Mouse (Mus musculus): ENCODE results near the gene Dst. TPM values are rescaled to one million over a fixed set of nuclear protein-coding genes. Genes with fewer than 3 reads are reported as not detected.
"Not testable (repeated sequence)": the region's sequence is repeated elsewhere in the genome, so short reads cannot be mapped to it uniquely, and the experiment has no call there.

Gene Dst
- total RNA-seq, 2 experiments from 2014 or later: 123 to 171 TPM

- no peak for DNase-seq (ENCODE audit: low spot score in 2 of 2)
Measured at GRCm38 (mm10) chr1:34284979-34285378, 377.0 kb downstream of the Dst start.

GRCm38 (mm10) chr1:34287731-34288130 lies 379.7 kb downstream of the Dst start:
- no peak for DNase-seq (ENCODE audit: low spot score in 2 of 2)

- DNase-seq (ENCODE audit: low spot score in 2 of 2): no peak
Measured at GRCm38 (mm10) chr1:34288181-34288580, 380.2 kb downstream of the Dst start.

- DNase-seq (ENCODE audit: low spot score in 2 of 2): no peak
Measured at GRCm38 (mm10) chr1:34288721-34289471, 380.9 kb downstream of the Dst start.

GRCm38 (mm10) chr1:34289472-34289748 lies 381.4 kb downstream of the Dst start:
- DNase-seq (ENCODE audit: low spot score in 2 of 2): no peak

GRCm38 (mm10) chr1:34290321-34290720 lies 382.3 kb downstream of the Dst start:
- no peak for DNase-seq (ENCODE audit: low spot score in 2 of 2)

- DNase-seq (ENCODE audit: low spot score in 2 of 2): no peak
Measured at GRCm38 (mm10) chr1:34293198-34293597, 385.2 kb downstream of the Dst start.

- DNase-seq (ENCODE audit: low spot score in 2 of 2): no peak
Measured at GRCm38 (mm10) chr1:34297636-34298035, 389.6 kb downstream of the Dst start.

- DNase-seq (ENCODE audit: low spot score in 2 of 2): no peak
Measured at GRCm38 (mm10) chr1:34298631-34299184, 390.7 kb downstream of the Dst start.

- no peak for DNase-seq (ENCODE audit: low spot score in 2 of 2)
Measured at GRCm38 (mm10) chr1:34299507-34299906, 391.5 kb downstream of the Dst start.

- DNase-seq (ENCODE audit: low spot score in 2 of 2): no peak
Measured at GRCm38 (mm10) chr1:34300309-34300980, 392.4 kb downstream of the Dst start.

GRCm38 (mm10) chr1:34304227-34304626 lies 396.2 kb downstream of the Dst start:
- no peak for DNase-seq (ENCODE audit: low spot score in 2 of 2)

GRCm38 (mm10) chr1:34306741-34307140 lies 398.7 kb downstream of the Dst start:
- no peak for DNase-seq (ENCODE audit: low spot score in 2 of 2)

- DNase-seq (ENCODE audit: low spot score in 2 of 2): no peak
Measured at GRCm38 (mm10) chr1:34307191-34307590, 399.2 kb downstream of the Dst start.

GRCm38 (mm10) chr1:34308841-34309240 lies 400.8 kb downstream of the Dst start:
- not testable (repeated sequence) for DNase-seq (ENCODE audit: low spot score in 2 of 2)

GRCm38 (mm10) chr1:34309396-34309795 lies 401.4 kb downstream of the Dst start:
- no peak for DNase-seq (ENCODE audit: low spot score in 2 of 2)

GRCm38 (mm10) chr1:34310532-34311250 lies 402.7 kb downstream of the Dst start:
- DNase-seq (ENCODE audit: low spot score in 2 of 2): no peak

GRCm38 (mm10) chr1:34312806-34313205 lies 404.8 kb downstream of the Dst start:
- DNase-seq (ENCODE audit: low spot score in 2 of 2): no peak

GRCm38 (mm10) chr1:34315381-34315780 lies 407.4 kb downstream of the Dst start:
- DNase-seq (ENCODE audit: low spot score in 2 of 2): no peak

GRCm38 (mm10) chr1:34324255-34324654 lies 416.2 kb downstream of the Dst start:
- no peak for DNase-seq (ENCODE audit: low spot score in 2 of 2)

GRCm38 (mm10) chr1:34328606-34329005 lies 420.6 kb downstream of the Dst start:
- no peak for DNase-seq (ENCODE audit: low spot score in 2 of 2)

- DNase-seq (ENCODE audit: low spot score in 2 of 2): no peak
Measured at GRCm38 (mm10) chr1:34331767-34332166, 423.7 kb downstream of the Dst start.
